Mouse (Mus musculus) CD4-positive, CD25-positive, alpha-beta regulatory T cell, adult 2 months (primary cell): ENCODE data around the gene Tbpl1.

Experiments used
- DNase-seq: peaks from one replicate; pipeline ENCODE4 v3.0.0-alpha.2; 2012; ENCODE audit warnings: low read depth, low spot score

Tbpl1 gene

DNA sequence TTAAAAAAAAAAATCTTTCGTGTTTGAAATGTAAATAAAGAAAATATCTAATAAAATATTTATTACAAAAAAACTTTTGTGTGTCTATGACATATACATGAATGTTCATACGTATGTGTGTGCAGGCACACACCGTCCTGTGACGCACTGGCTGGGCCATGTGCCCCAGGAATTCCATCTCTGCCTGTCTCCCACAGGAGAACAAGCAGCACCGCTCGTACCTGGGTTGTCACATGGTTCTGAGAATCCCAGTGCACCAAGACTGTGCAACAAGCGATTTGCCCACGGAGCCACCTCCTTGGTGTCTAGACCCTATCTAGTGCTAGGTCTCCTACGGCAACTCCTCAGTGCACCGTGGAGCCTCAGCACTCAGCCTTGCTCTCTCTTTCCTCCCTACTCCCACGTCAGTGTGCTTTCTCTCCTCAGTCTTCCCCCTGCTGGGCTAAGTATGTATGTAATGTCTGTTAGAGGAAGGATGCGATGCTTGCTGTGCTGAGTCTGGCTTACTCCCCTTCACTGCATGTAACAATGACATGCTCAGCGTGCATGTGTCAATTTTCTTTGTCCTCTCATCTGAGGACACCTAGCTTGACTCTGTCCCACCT is 21.5 kb downstream of the Tbpl1 start:
- DNase-seq = no peak

DNA sequence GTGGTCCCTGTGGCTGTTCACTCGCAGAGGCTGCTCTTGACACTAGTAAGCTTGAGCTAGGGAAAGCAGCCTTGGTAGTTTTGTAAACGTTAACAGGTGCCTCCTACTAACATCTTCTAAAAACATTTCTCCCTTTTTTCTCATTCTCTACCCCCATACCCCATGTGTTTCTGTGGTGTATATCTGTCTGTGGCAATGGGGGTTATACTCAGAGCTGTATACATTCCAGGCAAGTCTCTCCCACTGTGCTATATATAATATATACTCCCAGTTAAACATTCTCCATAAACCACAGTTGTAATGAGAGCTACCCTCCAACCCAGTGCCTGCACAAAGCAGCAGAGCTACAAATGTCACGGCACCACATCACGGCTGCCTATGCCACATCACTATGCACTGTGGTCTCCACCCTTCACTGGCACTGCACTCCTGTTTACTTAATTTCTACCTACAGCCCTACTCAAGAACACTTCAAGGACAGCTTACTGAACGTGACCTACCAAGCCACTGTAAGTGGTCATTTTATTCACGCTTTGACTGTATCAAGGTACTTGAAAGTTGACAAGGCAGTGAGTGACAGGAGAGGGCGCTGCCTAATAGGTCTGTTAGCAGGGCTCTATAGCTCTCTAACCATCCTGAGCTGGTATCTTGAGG is 23.4 kb downstream of the Tbpl1 start:
- DNase-seq = no peak

GRCm38 (mm10) chr10:22703844-22704243 is 27.9 kb downstream of the Tbpl1 start:
- DNase-seq = no peak

DNA sequence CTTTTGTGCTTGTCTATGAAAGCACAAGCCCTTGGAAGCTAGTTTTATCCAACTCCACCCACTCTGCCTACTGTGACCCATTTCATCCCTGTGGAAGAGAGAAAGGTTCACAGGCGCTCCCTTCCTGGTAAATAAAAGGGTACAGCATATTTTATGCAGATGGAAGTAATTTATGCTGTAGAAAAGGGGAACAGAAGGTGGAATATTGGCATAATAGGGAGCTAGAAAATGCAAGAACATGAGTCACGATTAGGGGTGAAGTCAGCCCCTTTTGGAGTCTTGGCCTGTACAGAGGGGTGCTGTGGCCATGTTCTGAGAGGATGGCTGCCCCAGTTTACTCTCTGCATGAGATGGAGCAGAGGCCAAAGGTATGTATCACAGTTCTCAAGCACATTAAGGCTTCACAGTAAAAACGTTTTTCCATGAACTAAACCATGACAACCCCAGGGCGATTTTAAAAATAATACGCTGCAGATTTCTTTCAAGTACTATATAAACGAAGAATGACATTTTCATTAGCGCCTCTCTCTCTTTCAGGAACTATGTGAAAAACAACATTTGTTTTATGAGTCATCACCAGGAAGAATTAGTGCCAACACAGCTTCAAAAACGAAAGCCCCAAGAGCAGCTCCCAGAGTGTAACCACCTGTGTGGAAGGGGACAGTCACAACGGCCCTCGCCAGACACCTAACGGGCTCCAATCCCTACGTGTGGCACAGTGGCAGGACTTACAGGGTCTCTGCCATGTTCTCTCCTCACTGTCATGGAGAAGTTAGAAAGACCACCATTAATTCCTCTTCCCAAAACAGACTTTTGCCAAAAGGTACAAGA is 30.0 kb downstream of the Tbpl1 start:
- no peak for DNase-seq

DNA sequence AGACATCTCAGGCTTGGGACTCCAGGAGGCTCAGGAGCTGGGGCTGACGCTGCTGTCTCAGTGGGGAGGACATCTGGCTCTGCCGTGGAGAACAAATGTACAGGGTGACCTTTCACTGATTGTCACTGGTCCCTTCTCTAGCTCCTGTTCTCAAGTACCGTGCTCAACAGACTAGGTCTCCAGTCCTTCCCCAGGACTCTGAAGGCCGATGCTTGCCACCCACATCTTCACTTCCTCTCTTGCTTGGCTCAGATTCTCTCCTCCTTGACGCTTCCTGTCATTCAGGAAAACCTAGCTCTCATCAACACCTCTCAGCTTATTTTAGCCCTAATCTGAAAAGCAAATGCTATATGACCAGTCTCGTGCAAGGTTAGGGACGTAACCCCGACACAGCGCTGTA is 31.0 kb downstream of the Tbpl1 start:
- no peak for DNase-seq

- no peak for DNase-seq
These were observed 32.0 kb downstream of the Tbpl1 start for GRCm38 (mm10) chr10:22699487-22700335.

- DNase-seq = no peak
These were observed 33.4 kb downstream of the Tbpl1 start for GRCm38 (mm10) chr10:22698158-22698953.

DNA sequence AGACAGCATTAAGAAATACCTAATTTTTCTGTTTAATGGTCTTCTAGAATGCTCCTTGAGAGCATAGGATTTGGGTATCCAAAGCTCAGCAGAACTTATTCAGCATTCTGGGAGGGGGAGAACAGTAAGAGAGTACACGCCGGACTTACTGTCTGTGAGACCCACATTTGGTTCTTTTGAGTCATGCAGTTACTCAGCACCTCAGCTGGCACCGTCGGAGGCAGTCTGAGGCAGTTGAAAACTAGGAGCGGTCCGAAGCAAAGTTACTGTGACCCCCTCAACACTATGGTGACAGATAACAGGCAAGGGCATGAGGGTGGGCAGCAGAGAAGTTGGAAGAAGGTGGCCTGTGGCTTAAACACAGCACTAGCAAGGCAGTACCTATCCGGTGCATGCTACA is 34.9 kb downstream of the Tbpl1 start:
- DNase-seq = no peak

GRCm38 (mm10) chr10:22696236-22696635 is 35.5 kb downstream of the Tbpl1 start:
- DNase-seq = no peak

DNA sequence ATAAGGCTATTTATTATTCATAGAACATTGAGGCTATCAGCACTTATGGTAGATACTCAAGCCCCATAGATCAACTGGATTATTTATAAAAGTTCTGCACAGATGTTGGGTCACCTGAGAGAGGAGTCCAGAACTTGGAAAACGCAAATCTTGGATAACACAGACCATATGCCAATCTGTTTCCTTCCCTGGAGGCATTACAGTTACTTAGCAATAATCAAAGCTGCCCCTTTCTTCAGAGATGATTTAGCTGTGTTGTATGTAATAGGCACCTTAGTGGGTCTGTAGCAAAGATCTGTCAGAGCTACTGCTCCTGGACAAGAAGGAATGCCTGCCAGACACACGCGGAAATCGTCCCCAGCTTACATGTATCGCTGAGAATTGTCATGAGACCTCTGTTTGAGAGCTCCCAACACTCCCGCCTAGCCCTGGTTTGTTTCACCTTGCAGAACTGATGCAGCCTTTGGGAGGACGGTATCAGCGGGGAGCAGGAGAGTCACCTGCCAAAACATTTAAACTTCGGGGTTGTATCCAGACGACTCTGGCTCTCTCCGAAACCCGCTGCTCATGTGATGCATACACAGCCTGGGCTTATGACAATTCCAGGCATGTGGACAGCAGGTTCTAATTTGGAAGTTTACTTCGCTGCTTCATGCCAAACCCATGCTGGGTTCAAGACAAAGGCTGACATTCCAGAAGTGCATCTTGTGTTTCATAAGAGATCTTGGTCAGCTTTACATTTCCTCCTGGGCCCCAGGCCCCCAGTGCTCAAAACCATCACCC is 55.7 kb downstream of the Tbpl1 start:
- no peak for DNase-seq

- no peak for DNase-seq
These were observed 57.6 kb downstream of the Tbpl1 start for GRCm38 (mm10) chr10:22674176-22674575.

DNA sequence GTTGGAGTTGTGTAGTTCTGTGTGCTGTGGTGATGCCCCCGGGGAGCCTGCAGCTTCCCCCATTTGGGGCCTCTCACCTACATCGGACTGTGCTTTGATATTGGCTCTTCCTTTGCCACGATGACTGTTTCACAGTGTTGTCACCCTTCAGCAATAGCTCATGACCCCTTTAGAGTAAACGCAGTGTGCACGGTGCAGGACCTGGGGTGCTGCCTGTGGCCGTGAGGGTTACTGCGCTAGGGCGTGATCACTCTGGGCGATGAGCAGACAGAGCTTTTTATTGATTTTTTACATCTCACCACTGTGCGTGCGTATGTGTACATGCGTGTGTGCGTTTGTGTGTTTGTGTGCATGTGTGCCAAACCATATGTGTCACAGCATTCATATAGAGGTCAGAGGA is 63.2 kb downstream of the Tbpl1 start:
- no peak for DNase-seq

DNA sequence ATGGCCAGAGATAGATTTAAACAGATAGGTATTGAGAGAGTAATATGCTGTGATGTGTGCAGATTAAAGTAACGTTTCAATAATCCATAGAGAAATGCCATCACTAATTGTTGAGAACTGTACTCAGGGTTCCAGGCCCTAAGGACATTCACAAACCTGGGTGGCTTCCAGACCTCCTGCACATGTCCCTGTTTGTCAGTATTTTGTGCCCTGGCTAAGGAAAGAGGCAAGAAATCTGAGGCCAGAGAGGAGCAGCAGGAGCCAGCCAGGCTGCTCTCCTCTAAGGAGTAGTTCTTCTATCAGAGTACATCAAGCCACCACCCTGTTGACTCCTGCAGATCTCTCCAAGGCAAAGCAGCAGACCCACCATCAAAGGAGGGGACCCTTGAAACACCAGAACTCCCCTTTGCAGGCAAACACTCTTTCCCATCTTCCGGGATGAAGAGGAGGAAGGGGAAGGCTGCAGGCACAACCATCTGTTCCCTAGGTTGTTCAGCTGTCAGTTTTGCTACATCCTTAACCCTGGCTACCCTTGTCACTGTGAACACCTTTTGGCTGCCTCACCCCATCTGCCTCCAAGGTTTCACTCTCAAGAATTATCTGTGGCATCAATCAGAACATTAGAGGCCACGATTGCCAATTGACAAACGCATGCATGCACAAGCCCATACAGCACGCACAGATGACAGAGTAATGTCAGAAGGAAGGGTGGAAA is 71.3 kb downstream of the Tbpl1 start:
- DNase-seq = no peak

DNA sequence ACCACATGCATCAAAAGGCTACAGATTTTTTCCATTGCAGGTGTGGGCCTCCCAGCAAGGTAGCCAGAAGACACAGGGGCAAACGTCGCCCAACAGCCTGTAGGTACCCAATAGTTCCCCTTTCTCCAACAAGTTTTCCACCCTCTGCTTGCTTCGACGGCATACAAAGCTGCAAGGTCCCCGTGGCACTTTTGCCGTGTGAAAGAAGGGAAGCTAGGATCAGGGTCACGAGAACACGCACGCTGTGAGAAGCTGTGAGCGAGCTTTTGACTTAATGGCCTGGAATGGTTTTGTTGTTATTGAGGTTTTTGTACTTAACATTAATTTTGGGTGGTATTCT is 72.4 kb downstream of the Tbpl1 start:
- no peak for DNase-seq

DNA sequence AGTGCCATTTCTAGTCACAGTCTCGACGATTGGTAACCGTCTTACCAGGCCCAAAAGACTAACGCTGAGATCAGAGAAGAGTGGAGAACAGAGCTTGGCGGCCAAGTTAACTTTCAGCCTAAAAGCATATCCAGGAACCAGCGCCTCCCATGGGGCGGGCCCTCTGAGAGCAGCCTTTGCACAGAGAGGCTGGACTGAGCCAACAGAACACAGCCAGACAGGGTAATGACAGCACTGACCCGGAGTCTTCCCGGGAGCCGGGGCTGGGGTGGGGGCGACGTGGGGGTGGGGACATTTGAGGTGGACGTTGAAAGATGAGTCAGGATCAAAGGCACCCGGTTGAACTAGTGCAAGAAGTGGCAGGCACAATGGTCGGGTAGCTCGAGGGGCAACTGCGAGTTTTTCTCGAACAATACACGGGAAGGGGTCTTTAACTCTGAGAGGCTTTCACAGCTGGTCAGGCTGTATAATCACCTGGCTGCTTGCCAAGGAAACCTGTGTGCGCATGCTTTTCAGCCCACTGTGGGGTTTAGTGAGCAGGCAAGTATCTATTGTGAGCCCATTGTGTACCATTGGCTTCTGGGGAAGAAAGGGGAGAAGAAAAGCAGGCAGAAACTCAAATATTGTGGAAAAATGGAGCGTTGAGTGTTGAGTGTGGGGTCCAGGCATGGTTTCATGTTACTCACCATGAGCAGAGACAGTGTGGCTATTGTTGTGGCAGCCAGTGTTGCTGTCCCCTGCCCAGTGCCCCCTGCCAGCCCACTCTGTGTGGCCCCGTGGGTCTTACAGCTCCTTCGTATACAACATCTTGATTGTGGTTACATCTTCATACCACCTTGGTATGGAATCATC is 73.0 kb downstream of the Tbpl1 start:
- DNase-seq = no peak
